Mouse (Mus musculus) CH12.LX (cell line): ENCODE measurements at regions not wholly inside any gene's neighbourhood (a gene's known extent, or its start where the extent isn't known, plus 50 kb on each side); places are given as distances from the start of the nearest gene placed in this dataset.

Experiments
- CTCF ChIP-seq, 2 experiments: IDR thresholded peaks in 1 of 2; conservative IDR thresholded peaks in 1 of 2; 2 replicates each; pipeline ENCODE4 v1.5.1; 2011 to 2012; ENCODE audit warnings: low read depth in 2 of 2, low read length in 2 of 2, improper control_type of control experiment in 1 of 2, inconsistent platforms in 1 of 2, mild to moderate bottlenecking in 1 of 2, moderate library complexity in 1 of 2
- GABPA ChIP-seq: IDR thresholded peaks from 2 replicates; pipeline ENCODE4 v1.6.1; 2012; ENCODE audit warnings: low read depth, low read length, improper control_type of control experiment, inconsistent platforms; ENCODE audit not compliant: insufficient replicate concordance
- HCFC1 ChIP-seq: IDR thresholded peaks from 2 replicates; pipeline ENCODE4 v1.6.1; 2012; ENCODE audit warnings: low read depth, mild to moderate bottlenecking, inconsistent platforms, low read length, improper control_type of control experiment
- MXI1 ChIP-seq: IDR thresholded peaks from 2 replicates; pipeline ENCODE4 v1.6.1; 2011; ENCODE audit warnings: mild to moderate bottlenecking, low read depth, low read length, improper control_type of control experiment
- POLR2A ChIP-seq: IDR thresholded peaks from 2 replicates; pipeline ENCODE4 v1.6.1; 2011; ENCODE audit warnings: low read depth, mild to moderate bottlenecking, improper control_type of control experiment, low read length
- SMC3 ChIP-seq: IDR thresholded peaks from 2 replicates; pipeline ENCODE4 v1.6.1; 2011; ENCODE audit warnings: low read depth, low read length, improper control_type of control experiment
- USF2 ChIP-seq: conservative IDR thresholded peaks from 2 replicates; pipeline ENCODE4 v1.6.1; 2011; ENCODE audit warnings: low read depth, low read length, improper control_type of control experiment

DNA sequence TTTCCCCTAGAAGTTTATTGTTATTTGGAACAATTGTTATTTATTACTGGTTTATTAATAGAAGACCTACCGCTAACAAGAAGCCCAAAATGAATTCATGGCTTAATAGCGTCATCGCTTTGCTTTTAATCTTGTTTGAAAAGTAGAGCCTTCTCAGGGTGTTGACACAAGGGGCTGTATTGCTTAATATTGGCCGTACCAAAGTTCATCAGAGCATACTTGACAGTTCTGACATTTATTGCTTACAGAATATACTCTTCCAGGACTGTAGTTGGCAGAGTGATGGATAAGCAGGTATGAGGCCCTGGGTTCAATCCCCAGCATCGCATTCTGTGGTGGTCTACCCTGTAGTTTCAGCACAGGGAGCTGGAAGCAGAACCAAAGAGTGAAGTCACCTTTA lies 66.4 kb upstream of the Maml3 start:
- no peak for TF ChIP-seq SMC3
- no peak for TF ChIP-seq CTCF (conservative IDR thresholded peaks at IDR 0.05 in 1 of 2, IDR thresholded peaks at IDR 0.05 in 1 of 2; ENCODE audit: low read depth in 2 of 2, low read length in 2 of 2)
- no peak for TF ChIP-seq GABPA
- no peak for TF ChIP-seq HCFC1
- no peak for TF ChIP-seq POLR2A
- TF ChIP-seq USF2 = no peak
- no peak for TF ChIP-seq MXI1
